Comparison of ENCODE assay signal across 8 mouse cellular contexts in the genomic region with DNA sequence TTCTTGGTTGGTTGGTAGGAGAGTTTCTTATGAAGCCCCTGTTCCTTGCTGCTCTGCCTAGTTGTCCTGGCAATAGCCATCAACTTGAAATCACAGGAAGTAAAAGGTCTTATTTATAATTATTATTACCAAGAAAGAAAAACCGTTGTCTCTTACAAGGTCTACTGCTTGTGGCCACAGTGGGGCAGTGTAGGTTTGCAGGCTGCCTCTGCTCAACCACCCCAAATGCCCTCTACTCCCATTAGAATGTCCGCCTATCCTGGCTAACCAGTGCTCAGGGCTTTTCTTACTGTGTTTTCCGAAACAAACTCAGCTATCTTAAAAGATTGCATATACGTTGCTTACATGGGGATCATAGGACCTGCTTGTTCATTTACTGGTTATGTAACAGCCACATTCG.
DNase-seq lines count a peak whose midpoint lies in the region; ATAC-seq and TF ChIP-seq lines count a peak whose summit lies in the region.

No protein-coding gene starts in this region.

- no peaks in the 10 kb centered on the region for H3K9me3 ChIP-seq in forebrain, embryonic 10.5 days
- peaks cover 6% of the 10 kb centered on the region; the same call in 1 of the 2 replicates for H3K9me3 ChIP-seq in forebrain, embryonic 12.5 days
- no peaks in the 10 kb centered on the region for H3K9me3 ChIP-seq in liver, embryonic 11.5 days (ENCODE audit: control insufficient read depth, low read length)

- intact Hi-C loops in heart, postnatal 10 days (cut with DNase I) = loop anchor here (5.0 kb wide), 2 partner anchors 238 to 297 kb away; no protein-coding TSS in a partner anchor

- no peak overlapping the region for H3K27ac ChIP-seq in forebrain, embryonic 10.5 days
- no peak overlapping the region for H3K27ac ChIP-seq in forebrain, embryonic 12.5 days
- H3K27ac ChIP-seq in liver, adult 2 months (replicated peaks; ENCODE audit: insufficient read depth, low read depth, low read length) = no peak overlapping the region
- H3K27ac ChIP-seq in liver, embryonic 11.5 days (ENCODE audit: low read depth, low read length) = no peak overlapping the region

- peaks cover 15% of the 10 kb centered on the region for H3K36me3 ChIP-seq in forebrain, embryonic 10.5 days (replicated peaks)
- peaks cover 6% of the 10 kb centered on the region; the same call in 1 of the 2 replicates for H3K36me3 ChIP-seq in forebrain, embryonic 12.5 days (replicated peaks)
- 0 out of 2 replicates have a peak, but pooled peaks cover 3% of the 10 kb centered on the region for H3K36me3 ChIP-seq in liver, adult 2 months (ENCODE audit: control insufficient read depth, insufficient read depth, low read length)
- H3K36me3 ChIP-seq in liver, embryonic 11.5 days (ENCODE audit: control insufficient read depth, insufficient read depth, low read length) = no peaks in the 10 kb centered on the region

- no peak overlapping the region for H3K4me2 ChIP-seq in forebrain, embryonic 12.5 days
- H3K4me2 ChIP-seq in liver, embryonic 11.5 days = no peak overlapping the region

- TF ChIP-seq POLR2A in liver, adult 2 months (IDR thresholded peaks at IDR 0.05; ENCODE audit: extremely low read depth, insufficient read depth, low read length) = no peak

- ATAC-seq in forebrain, embryonic 12.5 days (ENCODE audit: low FRiP score) = no peak
- no peak for ATAC-seq in liver, embryonic 11.5 days (replicated peaks; ENCODE audit: low FRiP score)

- H3K9ac ChIP-seq in forebrain, embryonic 12.5 days = no peak overlapping the region
- H3K9ac ChIP-seq in liver, adult 2 months (ENCODE audit: low read depth, low read length) = no peak overlapping the region
- H3K9ac ChIP-seq in liver, embryonic 11.5 days (ENCODE audit: low read depth, low read length) = no peak overlapping the region

- H3K4me3 ChIP-seq in forebrain, embryonic 10.5 days = no peak overlapping the region
- H3K4me3 ChIP-seq in forebrain, embryonic 12.5 days (replicated peaks) = no peak overlapping the region
- no peak overlapping the region for H3K4me3 ChIP-seq in liver, adult 2 months (ENCODE audit: insufficient read depth, low read depth, low read length)
- H3K4me3 ChIP-seq in liver, embryonic 11.5 days (ENCODE audit: low read depth, low read length) = no peak overlapping the region

- peak; percentile 29 for DNase-seq in forebrain, embryonic 10.5 days (ENCODE audit: extremely low spot score, low spot score)
- DNase-seq in liver, adult 2 months (ENCODE audit: extremely low read depth, low read depth, low spot score) = peak; percentile 44
- no peak for DNase-seq in liver, embryonic 11.5 days (ENCODE audit: low spot score)
- peak; percentile 74 for DNase-seq in NIH3T3 (ENCODE audit: low read depth)
- DNase-seq in heart, postnatal 10 days = peak; percentile 51 to 60
- DNase-seq in lung, postnatal 25 days (ENCODE audit: low spot score) = peak; percentile 37
- DNase-seq in urinary bladder, postnatal 25 days (ENCODE audit: low spot score) = no peak

- TF ChIP-seq CTCF in liver, adult 2 months (IDR thresholded peaks at IDR 0.05; ENCODE audit: low read depth, low read length) = peak; percentile 74

- H3K27me3 ChIP-seq in forebrain, embryonic 10.5 days (ENCODE audit: poor library complexity, severe bottlenecking) = peaks cover 11% of the 10 kb centered on the region; the same call in 1 of the 2 replicates
- no peaks in the 10 kb centered on the region for H3K27me3 ChIP-seq in forebrain, embryonic 12.5 days
- H3K27me3 ChIP-seq in liver, adult 2 months (ENCODE audit: control insufficient read depth, insufficient read depth, low read length) = no peaks in the 10 kb centered on the region
- no peaks in the 10 kb centered on the region for H3K27me3 ChIP-seq in liver, embryonic 11.5 days (replicated peaks; ENCODE audit: control insufficient read depth, insufficient read depth, low read length)

- peaks cover 6% of the 10 kb centered on the region for H3K79me2 ChIP-seq in liver, adult 2 months (ENCODE audit: control insufficient read depth, insufficient read depth, low read length)

- peaks cover 16% of the 10 kb centered on the region for H3K4me1 ChIP-seq in forebrain, embryonic 10.5 days
- H3K4me1 ChIP-seq in forebrain, embryonic 12.5 days = peaks cover 11% of the 10 kb centered on the region
- H3K4me1 ChIP-seq in liver, adult 2 months (ENCODE audit: control insufficient read depth, insufficient read depth, low read length) = peaks cover 3% of the 10 kb centered on the region; the same call in 1 of the 2 replicates
- H3K4me1 ChIP-seq in liver, embryonic 11.5 days (replicated peaks; ENCODE audit: control insufficient read depth, insufficient read depth, low read length) = no peaks in the 10 kb centered on the region

- WGBS in forebrain, embryonic 10.5 days = 74% methylated on average over 5 of the region's 5 CpGs
- 72% methylated on average over 5 of the region's 5 CpGs for WGBS in forebrain, embryonic 12.5 days
- WGBS in liver, adult 2 months = 58% methylated on average over 5 of the region's 5 CpGs
- 71% methylated on average over 5 of the region's 5 CpGs for WGBS in liver, embryonic 11.5 days

Comparison
In these comparisons a context has a peak if more than half of its experiments do, and no peak if none do; other contexts are left out.
1. DNase-seq: peak in forebrain, embryonic 10.5 days (single experiment), liver, adult 2 months (single experiment), NIH3T3 (single experiment), heart, postnatal 10 days (2 of 2) and lung, postnatal 25 days (single experiment); none in liver, embryonic 11.5 days (single experiment) and urinary bladder, postnatal 25 days (single experiment).